Mouse (Mus musculus): Measurements from ENCODE around the gene Pdzrn3. TPM values are rescaled to one million over a fixed set of nuclear protein-coding genes. Genes with fewer than 3 reads are reported as not detected.

Gene Pdzrn3
- total RNA-seq, 2 experiments from 2014 or later, result 96.6 to 104 TPM

GRCm38 (mm10) chr6:101318530-101318929, 59.2 kb downstream of the Pdzrn3 start:
- H3K4me3 ChIP-seq, result peak overlapping the region; percentile 31
- TF ChIP-seq CTCF (IDR thresholded peaks at IDR 0.05), result no peak
- intact Hi-C loops (cut with DNase I), result no loop called here
- no peak for DNase-seq
- H3K27ac ChIP-seq, result peak overlapping the region; percentile 93

- intact Hi-C loops (cut with DNase I), result no loop called here
- Histone ChIP-seq H3K27ac (0 out of 2 replicates have a peak overlapping the region, but pooled peaks have one; percentile 3), H3K4me3 (no peak overlapping the region)
- no peak for TF ChIP-seq CTCF (IDR thresholded peaks at IDR 0.05)
- no peak for DNase-seq
These were observed 66.3 kb downstream of the Pdzrn3 start for GRCm38 (mm10) chr6:101311446-101311845.

GRCm38 (mm10) chr6:101310491-101310890, 67.2 kb downstream of the Pdzrn3 start:
- no peak overlapping the region for H3K4me3 ChIP-seq
- intact Hi-C loops (cut with DNase I), result no loop called here
- no peak overlapping the region for H3K27ac ChIP-seq
- TF ChIP-seq CTCF (IDR thresholded peaks at IDR 0.05), result no peak
- DNase-seq, result no peak

GRCm38 (mm10) chr6:101307964-101308531, 69.6 kb downstream of the Pdzrn3 start:
- no peak overlapping the region for H3K27ac ChIP-seq
- H3K4me3 ChIP-seq, result no peak overlapping the region
- TF ChIP-seq CTCF (IDR thresholded peaks at IDR 0.05), result no peak
- intact Hi-C loops (cut with DNase I), result no loop called here
- DNase-seq, result no peak

GRCm38 (mm10) chr6:101306834-101307233, 70.9 kb downstream of the Pdzrn3 start:
- no peak for TF ChIP-seq CTCF (IDR thresholded peaks at IDR 0.05)
- H3K4me3 ChIP-seq, result no peak overlapping the region
- H3K27ac ChIP-seq, result peak overlapping the region; percentile 24; the same call in 1 of the 2 replicates
- DNase-seq, result no peak
- intact Hi-C loops (cut with DNase I), result no loop called here

- no peak overlapping the region for H3K27ac ChIP-seq
- no peak overlapping the region for H3K4me3 ChIP-seq
- intact Hi-C loops (cut with DNase I), result no loop called here
- no peak for DNase-seq
- no peak for TF ChIP-seq CTCF (IDR thresholded peaks at IDR 0.05)
These were observed 72.2 kb downstream of the Pdzrn3 start for GRCm38 (mm10) chr6:101305543-101305942.

GRCm38 (mm10) chr6:101303959-101304738, 73.5 kb downstream of the Pdzrn3 start:
- no peak for DNase-seq
- Histone ChIP-seq H3K27ac (no peak overlapping the region), H3K4me3 (no peak overlapping the region)
- intact Hi-C loops (cut with DNase I), result no loop called here
- no peak for TF ChIP-seq CTCF (IDR thresholded peaks at IDR 0.05)

- intact Hi-C loops (cut with DNase I), result no loop called here
- no peak for DNase-seq
- no peak for TF ChIP-seq CTCF (IDR thresholded peaks at IDR 0.05)
- H3K27ac ChIP-seq, result no peak overlapping the region
- no peak overlapping the region for H3K4me3 ChIP-seq
These were observed 74.2 kb downstream of the Pdzrn3 start for GRCm38 (mm10) chr6:101303501-101303900.

GRCm38 (mm10) chr6:101301154-101301553, 76.5 kb downstream of the Pdzrn3 start:
- intact Hi-C loops (cut with DNase I), result no loop called here
- H3K4me3 ChIP-seq, result no peak overlapping the region
- DNase-seq, result no peak
- no peak overlapping the region for H3K27ac ChIP-seq
- TF ChIP-seq CTCF (IDR thresholded peaks at IDR 0.05), result no peak

- Histone ChIP-seq H3K27ac (no peak overlapping the region), H3K4me3 (no peak overlapping the region)
- no peak for DNase-seq
- intact Hi-C loops (cut with DNase I), result no loop called here
- no peak for TF ChIP-seq CTCF (IDR thresholded peaks at IDR 0.05)
These were observed 78.3 kb downstream of the Pdzrn3 start for GRCm38 (mm10) chr6:101299434-101299833.

- no peak for TF ChIP-seq CTCF (IDR thresholded peaks at IDR 0.05)
- Histone ChIP-seq H3K27ac (no peak overlapping the region), H3K4me3 (no peak overlapping the region)
- intact Hi-C loops (cut with DNase I), result no loop called here
- no peak for DNase-seq
These were observed 79.9 kb downstream of the Pdzrn3 start for GRCm38 (mm10) chr6:101297563-101298520.

- H3K27ac ChIP-seq, result no peak overlapping the region
- no peak overlapping the region for H3K4me3 ChIP-seq
- intact Hi-C loops (cut with DNase I), result no loop called here
- DNase-seq, result no peak
- TF ChIP-seq CTCF (IDR thresholded peaks at IDR 0.05), result no peak
These were observed 80.7 kb downstream of the Pdzrn3 start for GRCm38 (mm10) chr6:101296997-101297396.

- TF ChIP-seq CTCF (IDR thresholded peaks at IDR 0.05), result no peak
- intact Hi-C loops (cut with DNase I), result no loop called here
- Histone ChIP-seq H3K27ac (no peak overlapping the region), H3K4me3 (no peak overlapping the region)
- no peak for DNase-seq
These were observed 81.4 kb downstream of the Pdzrn3 start for GRCm38 (mm10) chr6:101296280-101296679.

Data from gastrocnemius, adult 2 months (tissue).